Mouse (Mus musculus) skeletal muscle tissue, postnatal 0 days (tissue): ENCODE data around the gene Pabpn1l. TPM values are rescaled to one million over a fixed set of nuclear protein-coding genes. Genes with fewer than 3 reads are reported as not detected.

Source experiments
- microRNA-seq, 2 experiments: library from miRNA; unstranded; fragments of <30 nt; microRNA quantifications; one replicate each; pipeline ENCODE4; 2016
- polyA plus RNA-seq: library from polyadenylated mRNA; unstranded; fragments of >200 nt; fragmentation: Nextera tagmentation; extraction: Ambion mirVana; gene quantifications from 2 replicates; pipeline ENCODE4 v1.2.1, GENCODE M21; 2015

Pabpn1l gene
- polyA plus RNA-seq: not detected in 2 replicates

DNA sequence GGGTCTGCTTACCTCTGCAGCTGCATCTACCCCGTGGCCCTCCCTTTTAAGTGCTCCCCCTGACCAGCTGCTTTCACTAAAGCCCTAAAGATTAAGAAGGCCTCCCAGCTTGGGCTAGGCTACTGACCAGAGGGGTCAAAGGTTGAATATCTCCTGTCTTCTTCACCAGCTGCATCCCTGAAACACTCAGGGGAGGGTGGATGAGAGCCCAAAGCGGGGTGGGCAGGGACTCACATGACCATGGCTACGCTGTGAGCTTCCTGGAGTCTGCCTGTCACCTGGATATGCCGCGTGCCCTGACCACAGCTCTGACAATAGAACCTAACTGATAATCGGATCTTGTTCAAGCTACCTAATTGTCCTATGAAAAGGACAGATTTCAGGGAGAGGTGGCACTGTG, at the start of gene Pabpn1l:
Gene Pabpn1l, minus strand, starts transcription at position 13 of the 400 bp plus-strand sequence.

DNA sequence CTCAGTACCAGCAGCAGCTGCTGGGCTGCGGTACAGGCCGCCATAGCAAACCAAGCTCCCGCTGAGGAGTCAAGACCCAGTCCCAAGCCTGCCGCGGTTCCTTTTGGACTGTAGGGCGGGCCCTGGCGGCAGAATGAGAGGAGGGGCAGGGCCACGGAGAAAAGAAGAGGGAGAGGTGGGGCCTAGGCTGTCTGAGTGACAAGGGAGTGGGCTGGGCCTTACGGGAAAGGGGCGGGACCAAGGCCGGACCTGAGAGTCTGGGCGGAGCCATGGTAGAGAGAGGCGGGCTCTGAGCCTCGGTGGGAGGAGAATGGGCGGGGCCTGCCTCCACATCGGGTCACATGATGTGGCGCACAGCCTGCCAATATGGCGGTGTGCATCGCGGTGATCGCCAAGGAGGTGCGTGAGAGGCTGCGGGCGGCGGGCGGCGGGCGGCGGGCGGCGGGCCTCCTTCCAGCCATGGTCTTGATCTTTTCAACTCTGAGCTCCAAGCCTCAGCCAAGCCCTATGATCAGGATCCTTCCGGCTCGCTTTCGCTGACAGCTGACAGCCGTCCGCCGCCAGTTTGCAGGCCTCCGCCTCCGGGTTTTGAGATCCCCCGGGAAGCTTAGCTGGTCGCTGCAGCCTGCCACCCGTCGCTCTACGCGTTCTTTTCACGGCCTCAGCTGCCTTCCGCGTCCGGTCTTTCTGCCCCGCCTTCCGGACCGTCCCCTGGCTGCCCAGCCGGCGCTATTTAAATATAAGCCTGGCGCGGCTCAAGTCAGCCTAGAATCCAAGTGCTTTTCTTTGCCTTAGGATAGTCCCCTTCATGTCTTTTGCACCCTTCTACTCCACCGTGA, 11.0 kb downstream of the Pabpn1l start, which contains the start of the genes Galns and Trappc2l:
Gene Galns, minus strand, starts transcription at position 169 of the 839 bp plus-strand sequence.
Gene Trappc2l, plus strand, starts transcription at position 346 of the 839 bp plus-strand sequence.

DNA sequence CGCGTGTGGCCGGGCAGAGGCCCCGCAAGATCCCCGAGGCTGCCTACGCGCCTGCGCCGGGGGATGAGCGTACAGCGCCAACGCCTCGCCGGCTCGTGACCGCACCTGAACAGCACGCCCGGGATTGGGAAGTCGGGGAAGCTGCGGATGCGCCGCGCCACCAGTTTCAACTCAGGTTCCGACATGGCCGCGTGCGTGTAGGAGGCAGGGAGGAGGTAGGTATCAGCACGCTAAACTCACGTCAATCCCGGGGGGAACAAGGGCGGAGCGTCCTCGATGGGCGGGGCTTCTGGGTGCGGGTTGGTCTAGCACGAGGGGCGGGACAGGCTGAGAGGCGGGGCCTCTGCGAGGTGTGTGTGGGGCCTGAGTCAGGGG, 45.9 kb downstream of the Pabpn1l start, which contains the start of gene Aprt:
Gene Aprt, minus strand, starts transcription at position 262 of the 375 bp plus-strand sequence.

Small RNA genes lying within 50 kb of the gene (microRNA-seq; reads per million reads assigned to microRNA genes)
- 0 reads per million in 2 experiments for gene Mir6396

Other genes starting within 250 kb of the Pabpn1l start
- 17.3 and 20.0 TPM in 2 replicates for gene Zc3h18, start 246.1 kb downstream of the Pabpn1l start, polyA plus RNA-seq
- gene Il17c, start 200.7 kb downstream of the Pabpn1l start, polyA plus RNA-seq: not detected in 2 replicates
- 136 and 150 TPM in 2 replicates for gene Cyba, start 189.8 kb downstream of the Pabpn1l start, polyA plus RNA-seq
- gene Mvd, start 179.3 kb downstream of the Pabpn1l start, polyA plus RNA-seq: 9.0 and 12.3 TPM in 2 replicates
- gene Snai3, start 162.0 kb downstream of the Pabpn1l start, polyA plus RNA-seq: 7.4 and 8.9 TPM in 2 replicates
- 47.5 and 50.2 TPM in 2 replicates for gene Rnf166, start 146.7 kb downstream of the Pabpn1l start, polyA plus RNA-seq
- gene Ctu2, start 146.6 kb downstream of the Pabpn1l start, polyA plus RNA-seq: 19.5 and 25.7 TPM in 2 replicates
- gene Piezo1, start 71.4 kb downstream of the Pabpn1l start, polyA plus RNA-seq: 10.5 and 13.1 TPM in 2 replicates
- gene Cdt1, start 54.7 kb downstream of the Pabpn1l start, polyA plus RNA-seq: 7.2 and 9.0 TPM in 2 replicates
- 60.6 and 73.1 TPM in 2 replicates for gene Aprt, start 45.8 kb downstream of the Pabpn1l start, polyA plus RNA-seq
- gene Galns, start 11.3 kb downstream of the Pabpn1l start, polyA plus RNA-seq: 6.2 and 8.3 TPM in 2 replicates
- 50.7 and 61.0 TPM in 2 replicates for gene Trappc2l, start 11.1 kb downstream of the Pabpn1l start, polyA plus RNA-seq
- gene Cbfa2t3, start 76.4 kb upstream of the Pabpn1l start, polyA plus RNA-seq: 5.3 and 6.0 TPM in 2 replicates
- gene Acsf3, start 152.7 kb upstream of the Pabpn1l start, polyA plus RNA-seq: 14.0 and 14.7 TPM in 2 replicates
- 55.4 and 60.2 TPM in 2 replicates for gene Cdh15, start 225.2 kb upstream of the Pabpn1l start, polyA plus RNA-seq